Mouse (Mus musculus) MEL (cell line): ENCODE measurements around the gene Gm40193.
A peak's percentile ranks its signal among the peaks of the same experiment; 100 is the strongest.

Experiments
- CTCF ChIP-seq, 3 experiments: IDR thresholded peaks in 2 of 3; conservative IDR thresholded peaks in 1 of 3; 2 replicates each; pipeline ENCODE4 v1.5.1; 2011 to 2012; ENCODE audit warnings: low read length in 3 of 3, low read depth in 2 of 3, mild to moderate bottlenecking in 2 of 3, improper control_type of control experiment in 1 of 3, inconsistent platforms in 1 of 3, mixed read lengths in 1 of 3, moderate library complexity in 1 of 3; ENCODE audit not compliant: control insufficient read depth in 1 of 3, insufficient read depth in 1 of 3, poor library complexity in 1 of 3, severe bottlenecking in 1 of 3
- E2F4 ChIP-seq: IDR thresholded peaks from 2 replicates; pipeline ENCODE4 v1.6.1; 2011; ENCODE audit warnings: low read depth, low read length, improper control_type of control experiment, borderline replicate concordance
- EP300 ChIP-seq, 2 experiments: IDR thresholded peaks; 2 replicates each; pipeline ENCODE4 v1.6.1; 2011; ENCODE audit warnings: improper control_type of control experiment in 2 of 2, low read length in 2 of 2, low read depth in 1 of 2, mild to moderate bottlenecking in 1 of 2
- GATA1 ChIP-seq: IDR thresholded peaks from 2 replicates; pipeline ENCODE4 v1.6.1; 2011; ENCODE audit warnings: low read depth, low read length, improper control_type of control experiment
- HCFC1 ChIP-seq: IDR thresholded peaks from 2 replicates; pipeline ENCODE4 v1.6.1; 2012; ENCODE audit warnings: low read depth, mild to moderate bottlenecking, inconsistent platforms, low read length, improper control_type of control experiment, moderate library complexity
- MAX ChIP-seq: IDR thresholded peaks from 2 replicates; pipeline ENCODE4 v1.6.1; 2011; ENCODE audit warnings: low read length, improper control_type of control experiment
- MYC ChIP-seq: IDR thresholded peaks from 2 replicates; pipeline ENCODE4 v1.6.1; 2011; ENCODE audit warnings: low read depth, mild to moderate bottlenecking, low read length, improper control_type of control experiment, moderate library complexity
- POLR2A ChIP-seq, 2 experiments: IDR thresholded peaks; 2 replicates each; pipeline ENCODE4 v1.6.1; 2011 to 2012; ENCODE audit warnings: low read length in 2 of 2, mild to moderate bottlenecking in 2 of 2, control low read depth in 1 of 2, improper control_type of control experiment in 1 of 2, low read depth in 1 of 2, moderate library complexity in 1 of 2; ENCODE audit not compliant: control insufficient read depth in 1 of 2, insufficient read depth in 1 of 2, poor library complexity in 1 of 2
- USF2 ChIP-seq, 2 experiments: IDR thresholded peaks; 2 replicates each; pipeline ENCODE4 v1.6.1; 2011 to 2012; ENCODE audit warnings: improper control_type of control experiment in 2 of 2, low read length in 2 of 2, borderline replicate concordance in 1 of 2, inconsistent platforms in 1 of 2, low read depth in 1 of 2, mild to moderate bottlenecking in 1 of 2; ENCODE audit not compliant: insufficient read depth in 1 of 2
- ZNF384 ChIP-seq: IDR thresholded peaks from 2 replicates; pipeline ENCODE4 v1.6.1; 2012; ENCODE audit warnings: low read depth, mild to moderate bottlenecking, inconsistent platforms, low read length, improper control_type of control experiment

GRCm38 (mm10) chr11:70512709-70513342 is 19.9 kb downstream of the Gm40193 start:
- no peak for TF ChIP-seq HCFC1
- no peak for TF ChIP-seq E2F4
- TF ChIP-seq CTCF (IDR thresholded peaks at IDR 0.05 in 2 of 3, conservative IDR thresholded peaks at IDR 0.05 in 1 of 3; ENCODE audit: control insufficient read depth in 1 of 3, insufficient read depth in 1 of 3, low read depth in 2 of 3, low read length in 3 of 3, poor library complexity in 1 of 3, severe bottlenecking in 1 of 3): no peak
- no peak for TF ChIP-seq ZNF384
- TF ChIP-seq EP300 (IDR thresholded peaks at IDR 0.05; ENCODE audit: low read depth in 1 of 2, low read length in 2 of 2): peak; percentile 88
- no peak; the same call in 1 of the 2 replicates for TF ChIP-seq MAX
- TF ChIP-seq POLR2A (IDR thresholded peaks at IDR 0.05; ENCODE audit: control insufficient read depth in 1 of 2, insufficient read depth in 1 of 2, low read depth in 1 of 2, low read length in 2 of 2, poor library complexity in 1 of 2): no peak
- no peak for TF ChIP-seq MYC
- no peak for TF ChIP-seq USF2 (IDR thresholded peaks at IDR 0.05; ENCODE audit: borderline replicate concordance in 1 of 2, insufficient read depth in 1 of 2, low read depth in 1 of 2, low read length in 2 of 2)
- peak; percentile 91 for TF ChIP-seq GATA1
